Mouse (Mus musculus) bone marrow, adult 2 months (tissue): Measurements from ENCODE around the gene Sfn. TPM values are rescaled to one million over a fixed set of nuclear protein-coding genes. Genes with fewer than 3 reads are reported as not detected.

Experiments used
- H3K27ac ChIP-seq: fragments of 200-500 bp; 2 replicates; pipeline ENCODE4 v1.5.1; 2012; ENCODE audit warnings: low read depth, mild to moderate bottlenecking, control low read depth, inconsistent platforms, low read length; ENCODE audit not compliant: control insufficient read depth, poor library complexity, insufficient read depth
- H3K4me1 ChIP-seq: fragments of 200-500 bp; 2 replicates; pipeline ENCODE4 v1.6.1; 2011; ENCODE audit warnings: low read length; ENCODE audit not compliant: control insufficient read depth, insufficient read depth
- H3K4me3 ChIP-seq: fragments of 200-500 bp; replicated peaks from 2 replicates; pipeline ENCODE3; 2011; ENCODE audit warnings: mild to moderate bottlenecking, low read depth, low read length, control low read depth; ENCODE audit not compliant: control insufficient read depth
- CTCF ChIP-seq: fragments of 200-500 bp; IDR thresholded peaks from 2 replicates; pipeline ENCODE4 v1.5.1; 2011; ENCODE audit warnings: low read length, control low read depth; ENCODE audit not compliant: control insufficient read depth, insufficient read depth
- POLR2A ChIP-seq: fragments of 200-500 bp; IDR thresholded peaks from 2 replicates; pipeline ENCODE4 v1.6.1; 2011; ENCODE audit warnings: low read depth, mild to moderate bottlenecking, control low read depth, low read length, borderline replicate concordance; ENCODE audit not compliant: control insufficient read depth
- WGBS: fragments of 180-500 bp; shearing (Covaris S2); methylation state at CpG from one replicate; pipeline ENCODE4 v1.1.7; 2018; 5-methylcytosine and 5-hydroxymethylcytosine counted together
- polyA plus RNA-seq: library from polyadenylated mRNA; stranded (reverse); fragments of >200 nt; gene quantifications from 2 replicates; pipeline ENCODE4 v1.2.4, GENCODE M21; 2011; ENCODE audit warnings: low replicate concordance; ENCODE audit not compliant: missing spikeins, insufficient read depth, insufficient read length

The Sfn gene
- polyA plus RNA-seq, 1 experiment: 19.0 TPM

DNA sequence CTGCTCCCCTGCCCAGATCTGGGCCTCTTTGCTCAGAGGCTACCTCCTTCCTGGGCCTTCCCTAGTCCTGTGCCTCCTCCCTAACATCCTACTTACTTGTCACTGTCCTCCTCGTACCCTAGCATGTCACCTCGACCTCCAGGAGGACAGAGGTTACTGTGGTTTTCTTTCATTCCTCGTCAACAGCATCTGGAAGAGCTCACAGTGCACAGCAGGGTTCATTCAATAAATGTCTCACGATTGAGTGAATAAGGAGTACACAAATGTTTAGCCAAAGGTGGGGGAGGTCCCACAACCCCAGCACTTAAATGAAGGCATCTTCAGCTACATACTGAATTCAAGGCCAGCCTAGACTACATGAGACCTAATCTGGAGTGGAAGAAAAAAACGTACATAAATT is 24.3 kb upstream of the Sfn start:
- no peak overlapping the region for H3K4me3 ChIP-seq
- WGBS: 24% methylated on average over 5 of the region's 5 CpGs
- peaks cover 15% of the 10 kb centered on the region for H3K4me1 ChIP-seq
- TF ChIP-seq CTCF (no peak), POLR2A (no peak)
- H3K27ac ChIP-seq: peak overlapping the region; percentile 90

DNA sequence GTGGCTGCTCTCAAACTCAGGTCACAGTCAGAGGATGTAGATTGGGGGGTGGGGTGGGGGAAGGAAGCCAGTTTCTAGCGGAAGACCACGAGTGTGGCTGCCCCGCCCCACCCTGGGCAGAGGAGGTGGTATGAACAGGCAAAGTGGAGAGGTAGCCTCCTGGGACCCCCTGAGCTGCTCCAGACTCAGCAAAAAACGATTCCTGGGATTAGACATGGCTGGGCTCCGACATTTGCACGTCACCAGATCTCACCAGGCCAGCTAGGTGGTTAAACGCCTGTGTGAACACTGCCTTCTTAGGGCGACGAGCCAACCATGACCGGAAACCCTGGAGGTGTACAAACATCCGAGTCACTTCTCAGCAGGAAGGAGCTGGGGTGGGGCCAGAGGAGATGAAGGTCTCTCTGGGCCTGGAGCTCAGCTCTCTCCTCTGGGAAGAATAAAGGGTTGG is 23.7 kb upstream of the Sfn start:
- no peak overlapping the region for H3K4me3 ChIP-seq
- peak overlapping the region; percentile 90 for H3K27ac ChIP-seq
- TF ChIP-seq POLR2A (no peak), CTCF (no peak)
- peaks cover 15% of the 10 kb centered on the region for H3K4me1 ChIP-seq
- WGBS: 4% methylated on average over 11 of the region's 11 CpGs

DNA sequence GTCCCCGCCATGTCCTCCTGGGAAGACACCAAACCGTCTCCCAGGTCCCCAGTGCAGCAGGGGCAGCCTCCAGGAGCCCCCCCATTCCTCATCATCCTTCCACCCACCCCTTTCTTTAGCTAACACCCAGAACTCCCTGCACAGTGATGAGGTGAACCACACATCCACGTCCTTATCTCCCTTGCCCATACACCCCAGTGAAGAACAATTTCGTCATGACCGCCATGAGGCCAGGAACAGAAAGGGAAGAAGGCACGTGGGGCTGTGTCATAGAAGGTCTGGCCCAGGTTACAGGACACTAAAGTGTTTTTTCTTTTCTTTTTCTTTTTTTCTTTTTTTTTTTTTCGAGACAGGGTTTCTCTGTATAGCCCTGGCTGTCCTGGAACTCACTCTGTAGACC is 22.9 kb upstream of the Sfn start:
- WGBS: 35% methylated on average over 7 of the region's 7 CpGs
- no peak overlapping the region for H3K4me3 ChIP-seq
- TF ChIP-seq POLR2A (no peak), CTCF (no peak)
- peak overlapping the region; percentile 90 for H3K27ac ChIP-seq
- H3K4me1 ChIP-seq: peaks cover 16% of the 10 kb centered on the region

DNA sequence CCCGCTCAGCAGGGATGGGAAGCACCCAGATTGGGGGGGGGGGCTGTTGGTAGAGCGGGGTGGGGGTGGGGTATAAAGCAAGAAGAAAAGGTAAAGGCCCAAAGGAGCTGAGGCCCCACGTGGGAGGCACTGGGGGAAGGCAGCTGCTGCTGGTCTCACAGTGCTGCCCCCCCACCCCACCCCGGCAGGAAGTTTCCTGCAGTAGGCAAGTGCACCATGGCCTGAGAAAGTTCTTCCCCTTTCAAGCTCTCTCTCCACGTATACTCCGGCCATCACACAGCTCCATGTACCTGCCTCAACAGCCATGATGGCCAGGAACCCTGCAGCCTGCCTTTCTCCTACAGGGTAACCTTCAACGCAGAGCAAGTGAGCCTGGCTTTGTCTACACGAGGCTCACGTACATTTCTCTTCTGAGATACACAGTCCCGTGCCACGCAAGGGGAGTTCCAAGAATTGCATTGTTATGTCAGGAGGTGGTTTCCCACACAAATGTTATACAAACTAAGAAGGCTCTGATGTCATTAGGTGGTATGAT is 20.3 kb upstream of the Sfn start:
- no peak for TF ChIP-seq POLR2A
- no peak for TF ChIP-seq CTCF
- Histone ChIP-seq H3K4me1 (peaks cover 17% of the 10 kb centered on the region), H3K27ac (peak overlapping the region; percentile 92), H3K4me3 (no peak overlapping the region)
- 29% methylated on average over 11 of the region's 11 CpGs for WGBS

DNA sequence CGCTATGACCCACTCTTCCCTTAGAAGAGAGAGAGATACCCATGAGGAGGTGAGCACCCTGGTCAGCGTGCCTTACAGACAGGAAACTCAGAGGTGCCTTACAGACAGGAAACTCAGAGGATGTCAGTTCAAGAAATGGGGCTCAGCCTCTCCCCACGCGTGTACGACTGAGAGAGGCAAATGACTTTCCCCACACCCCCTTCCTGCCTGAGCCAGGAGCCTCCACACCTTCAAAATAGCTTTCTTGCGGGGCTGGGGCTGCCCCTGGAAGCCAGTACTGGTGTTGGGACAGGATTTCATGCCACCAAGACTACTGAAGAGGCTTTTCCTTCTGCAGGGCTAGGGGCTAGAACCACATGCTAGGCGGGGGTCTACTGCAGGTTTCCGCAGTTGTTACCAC is 18.7 kb upstream of the Sfn start:
- 46% methylated on average over 8 of the region's 8 CpGs for WGBS
- H3K4me3 ChIP-seq: no peak overlapping the region
- peak overlapping the region; percentile 56 for H3K27ac ChIP-seq
- no peak for TF ChIP-seq CTCF
- TF ChIP-seq POLR2A: no peak
- H3K4me1 ChIP-seq: peaks cover 13% of the 10 kb centered on the region

DNA sequence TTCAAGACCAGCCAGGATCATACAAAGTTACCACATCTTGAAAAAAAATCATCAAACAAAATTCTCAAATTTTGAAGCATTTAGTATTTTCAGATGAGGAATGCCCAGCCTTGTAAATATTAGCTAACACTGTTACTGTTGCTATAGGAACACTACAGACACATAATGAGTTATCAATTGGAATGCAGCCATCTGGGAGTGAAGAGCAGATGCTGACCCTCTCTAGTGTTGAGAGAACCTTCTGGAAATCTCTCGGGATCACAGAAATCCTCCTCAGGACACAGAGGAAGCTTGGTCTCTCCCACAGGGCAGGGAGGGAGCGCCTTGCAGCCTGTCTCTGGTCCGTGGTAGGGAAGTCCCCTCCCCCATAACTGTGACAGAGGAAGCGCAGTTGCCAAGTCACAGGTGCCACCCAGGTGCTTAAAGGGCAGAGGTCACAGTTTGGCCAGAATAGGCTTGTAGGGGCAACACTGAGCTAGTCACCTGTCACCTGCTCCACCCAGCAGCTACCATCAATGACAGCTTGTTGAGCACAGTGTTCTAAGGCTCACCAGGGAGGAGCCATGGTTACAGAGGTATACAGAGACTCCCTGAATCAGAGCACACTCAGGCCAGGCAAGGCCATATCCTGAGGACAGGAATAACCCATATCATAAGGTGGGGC is 17.6 kb upstream of the Sfn start:
- H3K4me3 ChIP-seq: no peak overlapping the region
- 52% methylated on average over 4 of the region's 4 CpGs for WGBS
- H3K27ac ChIP-seq: no peak overlapping the region
- peaks cover 10% of the 10 kb centered on the region for H3K4me1 ChIP-seq
- no peak for TF ChIP-seq POLR2A
- TF ChIP-seq CTCF: no peak

DNA sequence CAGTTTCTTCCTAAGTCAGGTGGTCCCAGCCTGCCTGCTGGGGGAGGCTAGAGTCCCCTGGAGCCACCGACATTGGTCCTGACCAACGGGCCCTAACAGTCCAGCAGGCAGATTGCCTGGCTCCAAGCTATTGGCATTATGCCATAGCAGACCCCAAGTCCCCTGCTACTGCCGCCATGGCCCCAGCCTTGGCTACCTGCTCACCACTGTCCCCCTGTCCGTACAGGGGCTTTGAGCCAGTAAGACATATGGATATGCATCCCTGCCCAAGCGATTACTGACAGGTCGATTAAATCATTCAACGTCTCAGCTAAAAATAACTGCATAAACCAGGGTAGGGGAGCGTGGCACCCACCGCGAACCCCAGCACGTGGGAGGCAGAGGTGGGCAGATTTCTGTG is 16.0 kb upstream of the Sfn start:
- H3K4me3 ChIP-seq: no peak overlapping the region
- H3K4me1 ChIP-seq: peaks cover 9% of the 10 kb centered on the region
- no peak overlapping the region for H3K27ac ChIP-seq
- TF ChIP-seq POLR2A (no peak), CTCF (no peak)
- 83% methylated on average over 11 of the region's 11 CpGs for WGBS

DNA sequence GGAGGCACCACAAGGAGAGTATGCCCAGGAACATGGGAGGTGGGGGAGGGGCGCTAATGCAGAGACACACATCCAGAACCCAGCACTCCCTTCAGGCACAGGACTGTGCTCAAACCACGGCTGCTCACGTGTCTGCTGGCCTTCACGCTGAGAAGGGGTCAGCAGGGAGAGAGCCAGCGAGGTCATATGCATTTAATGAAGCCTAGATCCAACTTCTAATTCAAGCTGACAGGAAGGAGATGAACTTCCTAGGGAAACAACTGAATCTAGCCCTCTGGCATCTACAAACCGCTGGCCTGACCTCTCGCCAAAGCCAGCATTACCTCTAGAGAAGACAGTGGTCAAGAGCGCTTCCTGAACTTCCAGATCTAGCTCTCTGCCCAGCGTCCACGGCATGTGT is 13.4 kb upstream of the Sfn start:
- no peak for TF ChIP-seq POLR2A
- no peak for TF ChIP-seq CTCF
- Histone ChIP-seq H3K4me3 (no peak overlapping the region), H3K27ac (no peak overlapping the region), H3K4me1 (peaks cover 4% of the 10 kb centered on the region)
- WGBS: 74% methylated on average over 10 of the region's 10 CpGs

DNA sequence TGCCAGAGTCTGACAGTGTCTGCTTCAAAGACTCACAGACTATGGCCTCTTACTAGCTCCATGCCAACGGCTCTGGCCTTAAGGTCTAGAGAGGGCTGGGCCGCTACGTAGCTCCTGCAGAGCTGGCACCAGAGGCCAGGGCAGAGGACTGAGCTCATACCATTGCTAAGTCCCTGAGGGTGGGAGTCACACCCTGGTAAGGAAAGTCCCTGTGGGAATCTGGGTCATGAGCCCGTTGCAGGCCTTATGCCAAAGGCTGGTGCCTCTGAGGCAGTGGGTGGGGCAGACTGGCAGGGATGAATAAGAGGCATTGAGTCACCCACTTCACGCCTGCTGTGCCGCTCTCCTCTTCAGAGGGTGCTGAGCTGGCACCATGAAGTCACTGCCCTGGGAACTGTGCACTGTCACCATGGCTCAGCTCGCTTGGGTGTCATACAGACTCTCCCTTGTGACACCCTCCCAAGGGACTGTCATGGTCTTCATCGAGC is 12.3 kb upstream of the Sfn start:
- Histone ChIP-seq H3K4me3 (no peak overlapping the region), H3K27ac (no peak overlapping the region), H3K4me1 (no peaks in the 10 kb centered on the region; the same call in 1 of the 2 replicates)
- TF ChIP-seq POLR2A (no peak), CTCF (no peak)
- 85% methylated on average over 8 of the region's 8 CpGs for WGBS
